Mouse (Mus musculus): ENCODE measurements around the gene Vstm2a. TPM values are rescaled to one million over a fixed set of nuclear protein-coding genes. Genes with fewer than 3 reads are reported as not detected.

Gene Vstm2a
- total and polyA plus RNA-seq, 3 experiments, result not detected

- Histone ChIP-seq H3K4me2 (ENCODE audit: insufficient read depth, low read depth, poor library complexity, severe bottlenecking) (no peak overlapping the region), H3K4me3 (replicated peaks in 1 of 3; ENCODE audit: low read depth in 2 of 3, low read length in 2 of 3, poor library complexity in 1 of 3) (no peak overlapping the region), H3K36me3 (replicated peaks in 1 of 2; ENCODE audit: control insufficient read depth in 1 of 2, insufficient read depth in 1 of 2, low read length in 1 of 2) (no peaks in the 10 kb centered on the region), H3K9me3 (replicated peaks; ENCODE audit: low read length) (no peaks in the 10 kb centered on the region), H3K27ac (ENCODE audit: insufficient read depth, low read depth) (no peak overlapping the region), H3K4me1 (ENCODE audit: control insufficient read depth in 1 of 2, insufficient read depth in 2 of 2) (peaks cover 0 to 16% of the 10 kb centered on the region in 2 experiments; a peak in 2 of 4 replicates), H3K27me3 (replicated peaks) (no peaks in the 10 kb centered on the region), H3K79me2 (replicated peaks; ENCODE audit: control insufficient read depth, extremely low read depth, insufficient read depth, poor library complexity, severe bottlenecking) (no peaks in the 10 kb centered on the region), H3K9ac (ENCODE audit: insufficient read depth, low read depth) (no peak overlapping the region)
- dilution Hi-C loops (cut with MboI; ENCODE audit: extremely low pct_ligation_motif_present, extremely low pct_unique_long_range_greater_than_20kb, low sequenced_read_pairs) (no loop called here), in situ Hi-C loops (cut with MboI; ENCODE audit: low pct_ligation_motif_present, low pct_unique_long_range_greater_than_20kb, low sequenced_read_pairs) (loop anchor here (10.0 kb wide), 1 partner anchor 52 kb away; no protein-coding TSS in a partner anchor)
- peak; percentile 48 for DNase-seq (ENCODE audit: extremely low read depth)
- TF ChIP-seq POLR2A (IDR thresholded peaks at IDR 0.05; ENCODE audit: low read depth, low read length), result no peak
- TF ChIP-seq ZC3H11A (IDR thresholded peaks at IDR 0.05; ENCODE audit: low read depth, low read length), result no peak
- TF ChIP-seq ETS1 (conservative IDR thresholded peaks at IDR 0.05; ENCODE audit: low read depth, low read length), result no peak
- no peak for TF ChIP-seq IRF4 (IDR thresholded peaks at IDR 0.05; ENCODE audit: low read depth, low read length)
- no peak for TF ChIP-seq POLR2AphosphoS2 (IDR thresholded peaks at IDR 0.05; ENCODE audit: low read depth, low read length)
- TF ChIP-seq MAFK (IDR thresholded peaks at IDR 0.05; ENCODE audit: insufficient replicate concordance, low read length), result no peak
- TF ChIP-seq ZMIZ1 (IDR thresholded peaks at IDR 0.05; ENCODE audit: low read depth, low read length), result no peak
Measured at GRCm38 (mm10) chr11:16366852-16367587, 109.5 kb downstream of the Vstm2a start.

- Histone ChIP-seq H3K79me2 (replicated peaks; ENCODE audit: control insufficient read depth, extremely low read depth, insufficient read depth, poor library complexity, severe bottlenecking) (no peaks in the 10 kb centered on the region), H3K9ac (ENCODE audit: insufficient read depth, low read depth) (no peak overlapping the region), H3K4me3 (replicated peaks in 1 of 3; ENCODE audit: low read depth in 2 of 3, low read length in 2 of 3, poor library complexity in 1 of 3) (no peak overlapping the region), H3K27ac (ENCODE audit: insufficient read depth, low read depth) (no peak overlapping the region), H3K27me3 (replicated peaks) (no peaks in the 10 kb centered on the region), H3K4me2 (ENCODE audit: insufficient read depth, low read depth, poor library complexity, severe bottlenecking) (no peak overlapping the region), H3K36me3 (replicated peaks in 1 of 2; ENCODE audit: control insufficient read depth in 1 of 2, insufficient read depth in 1 of 2, low read length in 1 of 2) (no peaks in the 10 kb centered on the region), H3K9me3 (replicated peaks; ENCODE audit: low read length) (no peaks in the 10 kb centered on the region), H3K4me1 (ENCODE audit: control insufficient read depth in 1 of 2, insufficient read depth in 2 of 2) (no peaks in the 10 kb centered on the region)
- TF ChIP-seq JUN (IDR thresholded peaks at IDR 0.05; ENCODE audit: insufficient read depth, low read depth, low read length) (no peak), SMC3 (IDR thresholded peaks at IDR 0.05; ENCODE audit: low read depth, low read length) (peak; percentile 58), RAD21 (IDR thresholded peaks at IDR 0.05; ENCODE audit: low read depth, low read length) (peak; percentile 80), CTCF (conservative IDR thresholded peaks at IDR 0.05 in 1 of 2, IDR thresholded peaks at IDR 0.05 in 1 of 2; ENCODE audit: low read depth in 2 of 2, low read length in 2 of 2) (peak; percentile 39 to 71; a peak in 3 of 4 replicates)
- in situ Hi-C loops (cut with MboI; ENCODE audit: low pct_ligation_motif_present, low pct_unique_long_range_greater_than_20kb, low sequenced_read_pairs) (no loop called here), dilution Hi-C loops (cut with MboI; ENCODE audit: extremely low pct_ligation_motif_present, extremely low pct_unique_long_range_greater_than_20kb, low sequenced_read_pairs) (no loop called here)
- DNase-seq (ENCODE audit: extremely low read depth), result peak; percentile 45
Measured at GRCm38 (mm10) chr11:16403627-16404026, 146.1 kb downstream of the Vstm2a start.

GRCm38 (mm10) chr11:16411736-16412135, 154.2 kb downstream of the Vstm2a start:
- H3K79me2 ChIP-seq (replicated peaks; ENCODE audit: control insufficient read depth, extremely low read depth, insufficient read depth, poor library complexity, severe bottlenecking), result no peaks in the 10 kb centered on the region
- H3K9ac ChIP-seq (ENCODE audit: insufficient read depth, low read depth), result no peak overlapping the region
- TF ChIP-seq MEF2A (IDR thresholded peaks at IDR 0.05; ENCODE audit: borderline replicate concordance, low read depth, low read length) (no peak), NELFE (IDR thresholded peaks at IDR 0.05; ENCODE audit: low read depth, low read length) (no peak), IRF4 (IDR thresholded peaks at IDR 0.05; ENCODE audit: low read depth, low read length) (no peak), USF2 (conservative IDR thresholded peaks at IDR 0.05; ENCODE audit: low read depth, low read length) (no peak), GABPA (IDR thresholded peaks at IDR 0.05; ENCODE audit: insufficient replicate concordance, low read depth, low read length) (no peak)
- no peaks in the 10 kb centered on the region for H3K9me3 ChIP-seq (replicated peaks; ENCODE audit: low read length)
- in situ Hi-C loops (cut with MboI; ENCODE audit: low pct_ligation_motif_present, low pct_unique_long_range_greater_than_20kb, low sequenced_read_pairs) (no loop called here), dilution Hi-C loops (cut with MboI; ENCODE audit: extremely low pct_ligation_motif_present, extremely low pct_unique_long_range_greater_than_20kb, low sequenced_read_pairs) (no loop called here)
- H3K4me2 ChIP-seq (ENCODE audit: insufficient read depth, low read depth, poor library complexity, severe bottlenecking), result no peak overlapping the region; the same call in 1 of the 2 replicates
- H3K36me3 ChIP-seq (replicated peaks in 1 of 2; ENCODE audit: control insufficient read depth in 1 of 2, insufficient read depth in 1 of 2, low read length in 1 of 2), result no peaks in the 10 kb centered on the region
- no peak for DNase-seq (ENCODE audit: extremely low read depth)
- no peaks in the 10 kb centered on the region for H3K27me3 ChIP-seq (replicated peaks)
- no peak overlapping the region for H3K4me3 ChIP-seq (replicated peaks in 1 of 3; ENCODE audit: low read depth in 2 of 3, low read length in 2 of 3, poor library complexity in 1 of 3)
- peaks cover 0 to 9% of the 10 kb centered on the region in 2 experiments; a peak in 2 of 4 replicates for H3K4me1 ChIP-seq (ENCODE audit: control insufficient read depth in 1 of 2, insufficient read depth in 2 of 2)
- H3K27ac ChIP-seq (ENCODE audit: insufficient read depth, low read depth), result no peak overlapping the region
